Mouse (Mus musculus): ENCODE results near the gene Smc1a. TPM values are rescaled to one million over a fixed set of nuclear protein-coding genes. Genes with fewer than 3 reads are reported as not detected.

The Smc1a gene
- 14.0 TPM for polyA plus RNA-seq (2015; fragmentation: Illumina TruSeq; extraction: RNeasy Lipid Tissue Mini Kit (QIAGEN cat#74804); ENCODE audit: insufficient read depth, low read depth, low replicate concordance)

DNA sequence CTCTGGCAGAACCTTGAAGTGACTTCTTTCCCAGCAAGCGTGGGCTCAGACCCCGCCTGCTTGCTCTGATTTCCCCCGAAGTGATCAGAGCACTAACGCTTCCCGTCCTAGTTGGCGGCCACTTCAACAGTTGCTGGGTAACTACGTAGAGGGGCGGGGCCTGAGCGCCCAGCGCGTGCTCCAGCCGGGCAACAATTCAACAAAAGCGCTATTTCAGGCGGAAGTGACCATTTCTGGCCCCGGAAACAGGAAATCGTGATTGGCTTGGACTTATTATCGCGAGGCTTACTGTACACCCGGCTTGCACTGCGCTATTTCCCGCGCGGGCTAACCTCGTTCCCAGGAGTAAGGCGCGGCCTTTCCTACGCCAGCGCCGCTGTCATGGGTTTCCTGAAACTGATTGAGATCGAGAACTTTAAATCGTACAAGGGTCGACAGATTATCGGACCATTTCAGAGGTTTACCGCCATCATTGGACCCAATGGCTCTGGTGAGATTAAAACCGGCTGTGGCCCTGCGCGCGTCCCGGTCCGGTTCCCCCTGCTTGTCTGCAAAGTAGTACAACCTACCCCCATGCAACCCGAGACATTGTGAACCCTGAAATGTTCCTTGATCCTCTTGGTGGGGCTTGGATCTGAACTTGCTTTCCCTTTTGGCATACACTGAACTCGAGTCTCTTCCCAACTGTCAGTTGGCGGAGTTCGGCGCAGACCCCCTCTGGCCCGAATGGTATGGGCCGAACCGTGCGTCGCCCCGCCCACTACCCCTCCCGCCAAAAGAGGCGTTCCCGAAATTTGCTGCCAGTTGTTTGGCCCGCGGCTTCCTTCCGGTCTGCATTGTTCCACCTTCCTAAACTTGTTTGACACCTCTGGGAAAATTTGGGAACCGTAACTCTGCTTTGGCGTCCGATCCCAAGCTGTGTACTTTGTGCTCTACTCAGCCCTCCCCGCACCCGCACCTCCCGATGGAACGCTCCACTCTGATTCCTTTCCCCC is at the start of gene Smc1a, which contains the start of gene Ribc1:
TSS of gene Smc1a (plus strand) at position 278 of the 995 bp plus-strand sequence.
TSS of gene Ribc1 (minus strand) at position 145 of the 995 bp plus-strand sequence.

DNA sequence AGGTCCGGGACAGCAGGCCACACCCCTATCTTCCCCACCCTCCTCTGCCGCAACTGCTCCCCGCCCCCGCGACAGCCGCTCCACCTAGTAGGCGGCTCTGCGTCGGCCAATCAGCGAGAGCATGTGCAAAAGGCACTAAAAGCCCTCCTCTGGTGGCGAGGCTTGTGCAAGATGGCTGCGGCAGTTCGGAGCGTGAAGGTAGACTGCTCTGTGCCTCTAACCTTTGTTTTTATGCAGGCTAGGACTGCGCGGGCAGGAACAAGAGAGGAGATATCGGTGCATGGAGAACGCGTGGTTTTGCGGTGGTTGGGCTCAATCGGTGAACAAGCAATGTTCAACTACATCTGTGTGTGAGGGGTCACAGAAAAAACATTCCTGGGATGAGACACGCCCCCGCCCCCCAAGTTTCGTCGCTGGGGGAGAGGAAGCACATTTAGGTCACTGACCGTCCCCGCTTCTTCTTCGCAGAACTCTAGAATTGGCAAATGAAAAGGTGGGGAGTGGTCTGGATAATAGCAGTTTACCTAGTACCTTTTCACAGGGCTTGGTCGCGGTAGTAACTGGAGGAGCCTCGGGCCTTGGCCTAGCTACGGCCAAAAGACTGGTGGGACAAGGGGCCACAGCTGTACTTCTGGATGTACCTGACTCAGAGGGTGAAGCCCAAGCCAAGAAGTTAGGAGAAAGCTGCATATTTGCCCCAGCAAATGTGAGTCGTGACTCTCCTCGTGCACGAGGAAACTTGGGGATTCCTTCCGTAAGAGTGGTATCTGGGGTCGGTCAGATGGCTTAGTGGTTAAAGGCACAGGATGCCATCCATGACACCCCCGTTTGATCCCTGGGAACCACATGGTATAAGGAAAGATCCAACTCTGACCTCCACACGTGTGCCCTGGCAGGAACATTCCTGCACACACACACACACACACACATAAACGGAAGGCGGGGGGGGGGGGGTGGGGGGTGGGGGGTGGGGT is 14.2 kb upstream of the Smc1a start, which contains the start of gene Hsd17b10:
TSS of gene Hsd17b10 (plus strand) at position 109 of the 974 bp plus-strand sequence.

Other genes with a start within 250 kb of the Smc1a start
- gene Huwe1, start 215.6 kb upstream of the Smc1a start, polyA plus RNA-seq (2015; fragmentation: Illumina TruSeq; extraction: RNeasy Lipid Tissue Mini Kit (QIAGEN cat#74804); ENCODE audit: insufficient read depth, low read depth, low replicate concordance), result 22.1 TPM
- gene Hsd17b10, start 14.6 kb upstream of the Smc1a start, polyA plus RNA-seq (2015; fragmentation: Illumina TruSeq; extraction: RNeasy Lipid Tissue Mini Kit (QIAGEN cat#74804); ENCODE audit: insufficient read depth, low read depth, low replicate concordance), result 32.3 TPM
- not detected for gene Ribc1, start 133 bp upstream of the Smc1a start, polyA plus RNA-seq (2015; fragmentation: Illumina TruSeq; extraction: RNeasy Lipid Tissue Mini Kit (QIAGEN cat#74804); ENCODE audit: insufficient read depth, low read depth, low replicate concordance)
- gene Iqsec2, start 127.8 kb downstream of the Smc1a start, polyA plus RNA-seq (2015; fragmentation: Illumina TruSeq; extraction: RNeasy Lipid Tissue Mini Kit (QIAGEN cat#74804); ENCODE audit: insufficient read depth, low read depth, low replicate concordance), result 5.8 TPM
- 12.1 TPM for gene Kdm5c, start 216.6 kb downstream of the Smc1a start, polyA plus RNA-seq (2015; fragmentation: Illumina TruSeq; extraction: RNeasy Lipid Tissue Mini Kit (QIAGEN cat#74804); ENCODE audit: insufficient read depth, low read depth, low replicate concordance)

All from pancreas, adult 10 weeks (tissue).